Mouse (Mus musculus) kidney, postnatal 0 days (tissue): ENCODE data around the gene Idh3b. TPM values are rescaled to one million over a fixed set of nuclear protein-coding genes. Genes with fewer than 3 reads are reported as not detected.
A peak's percentile ranks its signal among the peaks of the same experiment; 100 is the strongest.

ENCODE experiments used
- ATAC-seq: fragments of 200-750 bp; cut with Nextera tagmentation; replicated peaks from 2 replicates; pipeline ENCODE4 v1.8.0; 2017; ENCODE audit warnings: low read depth, moderate number of reproducible peaks, moderate TSS enrichment, moderate library complexity; ENCODE audit not compliant: low FRiP score
- DNase-seq: peaks from one replicate; pipeline ENCODE4 v3.0.0-alpha.2; 2016; ENCODE audit warnings: low spot score
- H3K27ac ChIP-seq: fragments of 300-500 bp; sonication (generic); 2 replicates; pipeline ENCODE4 v1.5.1; 2014; ENCODE audit warnings: mild to moderate bottlenecking
- H3K27me3 ChIP-seq: fragments of 300-500 bp; sonication (generic); 2 replicates; pipeline ENCODE4 v1.6.1; 2014; ENCODE audit warnings: low read length, mixed read lengths; ENCODE audit not compliant: insufficient read depth
- H3K36me3 ChIP-seq: fragments of 300-500 bp; sonication (generic); 2 replicates; pipeline ENCODE4 v1.6.1; 2014; ENCODE audit warnings: low read length, mixed read lengths; ENCODE audit not compliant: insufficient read depth
- H3K4me1 ChIP-seq: fragments of 300-500 bp; sonication (generic); replicated peaks from 2 replicates; pipeline ENCODE4 v1.6.1; 2014; ENCODE audit warnings: antibody characterized with exemption, low read length, mixed read lengths; ENCODE audit not compliant: insufficient read depth
- H3K4me2 ChIP-seq: fragments of 300-500 bp; sonication (generic); 2 replicates; pipeline ENCODE4 v1.6.1; 2014; ENCODE audit warnings: mild to moderate bottlenecking, low read length, moderate library complexity, mixed read lengths
- H3K4me3 ChIP-seq: fragments of 300-500 bp; sonication (generic); replicated peaks from 2 replicates; pipeline ENCODE4 v1.5.1; 2014; ENCODE audit warnings: low read depth, low read length
- H3K9ac ChIP-seq: fragments of 300-500 bp; sonication (generic); 2 replicates; pipeline ENCODE4 v1.6.1; 2014; ENCODE audit warnings: low read depth, low read length
- H3K9me3 ChIP-seq: fragments of 300-500 bp; sonication (generic); replicated peaks from 2 replicates; pipeline ENCODE4 v1.6.1; 2016; ENCODE audit warnings: low read length, inconsistent platforms, mixed read lengths
- CTCF ChIP-seq: IDR thresholded peaks from 2 replicates; pipeline ENCODE4 v1.5.1; 2016; ENCODE audit warnings: antibody characterized with exemption, low read depth, mild to moderate bottlenecking, moderate library complexity
- WGBS: fragments of 180-500 bp; shearing (Covaris S2); extraction: QIAGEN DNeasy Blood & Tissue Kit; methylation state at CpG from one replicate; pipeline ENCODE4 v1.1.7; 2014; 5-methylcytosine and 5-hydroxymethylcytosine counted together
- polyA plus RNA-seq: library from polyadenylated mRNA; unstranded; fragments of >200 nt; fragmentation: Nextera tagmentation; extraction: Ambion mirVana; gene quantifications from 2 replicates; pipeline ENCODE4 v1.2.1, GENCODE M21; 2015

The Idh3b gene
- polyA plus RNA-seq, 1 experiment from 2014 or later: 245 TPM

- 73% methylated on average over 4 of the region's 4 CpGs for WGBS
- no peak for DNase-seq
- H3K4me1 ChIP-seq: no peaks in the 10 kb centered on the region
These were observed 23.5 kb downstream of the Idh3b start for GRCm38 (mm10) chr2:130260822-130261221.

GRCm38 (mm10) chr2:130256762-130257161 lies 27.6 kb downstream of the Idh3b start:
- Histone ChIP-seq H3K27me3 (no peaks in the 10 kb centered on the region), H3K4me1 (no peaks in the 10 kb centered on the region), H3K4me3 (no peak overlapping the region), H3K9me3 (no peaks in the 10 kb centered on the region), H3K9ac (no peak overlapping the region), H3K27ac (no peak overlapping the region), H3K4me2 (no peak overlapping the region), H3K36me3 (no peaks in the 10 kb centered on the region)
- DNase-seq (no peak), ATAC-seq (no peak)
- WGBS: 69% methylated on average over 4 of the region's 4 CpGs
- no peak for TF ChIP-seq CTCF

More at GRCm38 (mm10) chr2:130260822-130261221, 23.5 kb downstream of the Idh3b start:
- Histone ChIP-seq H3K4me2 (no peak overlapping the region), H3K27ac (no peak overlapping the region), H3K36me3 (no peaks in the 10 kb centered on the region), H3K9ac (no peak overlapping the region), H3K27me3 (no peaks in the 10 kb centered on the region), H3K9me3 (no peaks in the 10 kb centered on the region), H3K4me3 (no peak overlapping the region)
- no peak for TF ChIP-seq CTCF
- ATAC-seq: no peak

DNA sequence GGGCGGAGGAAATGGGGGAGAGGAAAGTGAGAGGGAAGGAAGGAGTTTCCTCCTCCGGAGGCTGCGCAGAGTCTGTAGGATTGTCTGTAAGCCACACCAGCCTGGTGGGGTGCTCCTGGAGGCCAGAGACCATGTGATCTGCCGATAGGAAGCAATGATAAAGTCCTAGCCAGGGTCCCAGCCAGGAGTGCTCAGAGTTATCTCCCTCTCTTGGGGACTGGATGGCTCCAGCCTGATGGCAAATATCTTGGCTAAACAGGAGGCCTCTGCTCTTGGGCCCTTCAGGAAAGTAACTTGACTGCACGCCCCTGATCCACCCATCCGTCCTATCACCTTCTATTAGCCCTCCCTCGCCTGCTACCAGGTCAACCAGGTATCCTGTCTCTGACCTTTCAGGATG lies 36.1 kb downstream of the Idh3b start:
- DNase-seq (no peak), ATAC-seq (no peak)
- WGBS: 63% methylated on average over 7 of the region's 7 CpGs
- H3K9ac ChIP-seq: no peak overlapping the region
- H3K4me1 ChIP-seq: no peaks in the 10 kb centered on the region
- TF ChIP-seq CTCF: no peak
- H3K36me3 ChIP-seq: no peaks in the 10 kb centered on the region
- H3K4me3 ChIP-seq: no peak overlapping the region
- no peaks in the 10 kb centered on the region for H3K9me3 ChIP-seq
- H3K27ac ChIP-seq: no peak overlapping the region
- no peak overlapping the region for H3K4me2 ChIP-seq
- no peaks in the 10 kb centered on the region for H3K27me3 ChIP-seq

DNA sequence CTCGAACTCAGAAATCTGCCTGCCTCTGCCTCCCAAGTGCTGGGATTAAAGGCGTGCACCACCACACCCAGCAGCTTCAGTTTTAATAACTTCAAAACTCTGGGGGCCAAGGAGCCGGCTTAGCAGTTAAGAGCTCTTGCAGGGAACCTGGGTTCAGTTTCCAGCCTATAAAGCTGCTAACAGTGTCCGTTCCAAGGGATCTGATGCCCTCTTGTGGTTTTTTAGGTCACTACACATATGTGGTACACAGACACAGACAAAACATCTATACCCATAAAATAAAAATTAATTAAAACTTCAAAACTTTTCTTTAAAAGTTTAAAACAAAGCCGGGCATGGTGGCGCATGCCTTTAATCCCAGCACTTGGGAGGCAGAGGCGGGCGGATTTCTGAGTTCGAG lies 37.4 kb downstream of the Idh3b start:
- Histone ChIP-seq H3K4me3 (no peak overlapping the region), H3K27me3 (no peaks in the 10 kb centered on the region), H3K9ac (no peak overlapping the region), H3K36me3 (no peaks in the 10 kb centered on the region), H3K4me1 (no peaks in the 10 kb centered on the region), H3K4me2 (no peak overlapping the region), H3K9me3 (no peaks in the 10 kb centered on the region), H3K27ac (no peak overlapping the region)
- WGBS: 54% methylated on average over 9 of the region's 9 CpGs
- peak; percentile 67 for TF ChIP-seq CTCF
- ATAC-seq: no peak
- peak; percentile 71 for DNase-seq

Other genes with a start within 250 kb of the Idh3b start
- gene Tgm6, start 172.1 kb downstream of the Idh3b start, polyA plus RNA-seq: not detected in 2 replicates
- gene Snrpb, start 105.1 kb downstream of the Idh3b start, polyA plus RNA-seq: 497 and 532 TPM in 2 replicates
- gene Tmc2, start 89.4 kb downstream of the Idh3b start, polyA plus RNA-seq: not detected in 2 replicates
- 178 and 194 TPM in 2 replicates for gene Nop56, start 10.1 kb downstream of the Idh3b start, polyA plus RNA-seq
- gene Ebf4, start 10.6 kb upstream of the Idh3b start, polyA plus RNA-seq: 2.5 and 3.7 TPM in 2 replicates
- 62.1 and 64.8 TPM in 2 replicates for gene Cpxm1, start 113.0 kb upstream of the Idh3b start, polyA plus RNA-seq
- gene Gm28372, start 120.7 kb upstream of the Idh3b start, polyA plus RNA-seq: not detected in 2 replicates
- gene 1700020A23Rik, start 120.7 kb upstream of the Idh3b start, polyA plus RNA-seq: not detected in 2 replicates
- not detected in 2 replicates for gene Tmem239, start 121.9 kb upstream of the Idh3b start, polyA plus RNA-seq
- 64.6 and 68.6 TPM in 2 replicates for gene Vps16, start 139.8 kb upstream of the Idh3b start, polyA plus RNA-seq
- gene Pced1a, start 140.2 kb upstream of the Idh3b start, polyA plus RNA-seq: 12.1 and 13.0 TPM in 2 replicates
- gene Ptpra, start 165.7 kb upstream of the Idh3b start, polyA plus RNA-seq: 72.9 and 80.3 TPM in 2 replicates